Mouse (Mus musculus) CH12.LX (cell line): ENCODE measurements around the gene Ranbp9. TPM values are rescaled to one million over a fixed set of nuclear protein-coding genes. Genes with fewer than 3 reads are reported as not detected.

Experiments used
- DNase-seq: peaks from one replicate; pipeline ENCODE4 v3.0.0-alpha.2; 2013; ENCODE audit errors: extremely low read depth
- H3K27ac ChIP-seq: 2 replicates; pipeline ENCODE4 v1.5.1; 2012; ENCODE audit warnings: low read depth, mild to moderate bottlenecking, control low read depth, moderate library complexity; ENCODE audit not compliant: insufficient read depth
- H3K27me3 ChIP-seq: replicated peaks from 2 replicates; pipeline ENCODE3; 2012; ENCODE audit warnings: inconsistent platforms
- H3K36me3 ChIP-seq, 2 experiments: replicated peaks in 1 of 2; 2 replicates each; pipeline versions ENCODE3 to v1.6.1; 2012; ENCODE audit warnings: inconsistent platforms in 1 of 2, low read length in 1 of 2, mild to moderate bottlenecking in 1 of 2, mixed read lengths in 1 of 2, moderate library complexity in 1 of 2; ENCODE audit not compliant: control insufficient read depth in 1 of 2, insufficient read depth in 1 of 2
- H3K4me1 ChIP-seq, 2 experiments: 2 replicates each; pipeline ENCODE4 v1.6.1; 2012; ENCODE audit warnings: inconsistent platforms in 1 of 2, moderate library complexity in 1 of 2; ENCODE audit not compliant: insufficient read depth in 2 of 2, control insufficient read depth in 1 of 2
- H3K4me2 ChIP-seq: 2 replicates; pipeline ENCODE4 v1.6.1; 2012; ENCODE audit warnings: low read depth, mild to moderate bottlenecking, control low read depth; ENCODE audit not compliant: poor library complexity, insufficient read depth, severe bottlenecking
- H3K4me3 ChIP-seq, 3 experiments: fragments of 150-350 bp in 1 of 3; sonication (generic) in 1 of 3; replicated peaks in 1 of 3; 2 replicates each; pipeline versions ENCODE3 to v1.5.1; 2011 to 2012; ENCODE audit warnings: low read depth in 2 of 3, low read length in 2 of 3, mild to moderate bottlenecking in 2 of 3, moderate library complexity in 2 of 3, control low read depth in 1 of 3, improper control_type of control experiment in 1 of 3, inconsistent platforms in 1 of 3, mixed read lengths in 1 of 3; ENCODE audit not compliant: poor library complexity in 1 of 3
- H3K79me2 ChIP-seq: replicated peaks from 2 replicates; pipeline ENCODE4 v1.6.1; 2012; ENCODE audit warnings: mild to moderate bottlenecking, moderate library complexity; ENCODE audit not compliant: control insufficient read depth, poor library complexity, insufficient read depth, severe bottlenecking; ENCODE audit errors: extremely low read depth
- H3K9ac ChIP-seq: 2 replicates; pipeline ENCODE4 v1.6.1; 2012; ENCODE audit warnings: low read depth, mild to moderate bottlenecking, control low read depth, moderate library complexity; ENCODE audit not compliant: insufficient read depth
- H3K9me3 ChIP-seq: replicated peaks from 2 replicates; pipeline ENCODE3; 2012; ENCODE audit warnings: low read length, inconsistent platforms, mixed read lengths
- BHLHE40 ChIP-seq: IDR thresholded peaks from 2 replicates; pipeline ENCODE4 v1.6.1; 2011; ENCODE audit warnings: mild to moderate bottlenecking, low read depth, low read length, improper control_type of control experiment
- CHD1 ChIP-seq: IDR thresholded peaks from 2 replicates; pipeline ENCODE4 v1.6.1; 2012; ENCODE audit warnings: low read depth, low read length, improper control_type of control experiment, inconsistent platforms
- CHD2 ChIP-seq: IDR thresholded peaks from 2 replicates; pipeline ENCODE4 v1.6.1; 2011; ENCODE audit warnings: low read length, improper control_type of control experiment
- E2F4 ChIP-seq: IDR thresholded peaks from 2 replicates; pipeline ENCODE4 v1.6.1; 2011; ENCODE audit warnings: low read depth, low read length, improper control_type of control experiment; ENCODE audit not compliant: insufficient replicate concordance
- ETS1 ChIP-seq: conservative IDR thresholded peaks from 2 replicates; pipeline ENCODE4 v1.6.1; 2012; ENCODE audit warnings: low read depth, mild to moderate bottlenecking, inconsistent platforms, low read length, improper control_type of control experiment, moderate library complexity
- HCFC1 ChIP-seq: IDR thresholded peaks from 2 replicates; pipeline ENCODE4 v1.6.1; 2012; ENCODE audit warnings: low read depth, mild to moderate bottlenecking, inconsistent platforms, low read length, improper control_type of control experiment
- MAX ChIP-seq: IDR thresholded peaks from 2 replicates; pipeline ENCODE4 v1.6.1; 2011; ENCODE audit warnings: low read length, improper control_type of control experiment
- POLR2A ChIP-seq: IDR thresholded peaks from 2 replicates; pipeline ENCODE4 v1.6.1; 2011; ENCODE audit warnings: low read depth, mild to moderate bottlenecking, improper control_type of control experiment, low read length
- POLR2AphosphoS2 ChIP-seq: IDR thresholded peaks from 2 replicates; pipeline ENCODE4 v1.6.1; 2011; ENCODE audit warnings: low read depth, low read length, improper control_type of control experiment
- SMC3 ChIP-seq: IDR thresholded peaks from 2 replicates; pipeline ENCODE4 v1.6.1; 2011; ENCODE audit warnings: low read depth, low read length, improper control_type of control experiment
- TBP ChIP-seq: conservative IDR thresholded peaks from 2 replicates; pipeline ENCODE4 v1.6.1; 2011; ENCODE audit warnings: low read depth, low read length, improper control_type of control experiment
- UBTF ChIP-seq: IDR thresholded peaks from 2 replicates; pipeline ENCODE4 v1.6.1; 2012; ENCODE audit warnings: low read depth, mild to moderate bottlenecking, inconsistent platforms, low read length, improper control_type of control experiment, moderate library complexity
- ZKSCAN1 ChIP-seq: IDR thresholded peaks from 2 replicates; pipeline ENCODE4 v1.6.1; 2012; ENCODE audit warnings: low read depth, inconsistent platforms, low read length, improper control_type of control experiment, borderline replicate concordance
- ZNF384 ChIP-seq: IDR thresholded peaks from 2 replicates; pipeline ENCODE4 v1.6.1; 2012; ENCODE audit warnings: low read depth, low read length, improper control_type of control experiment, inconsistent platforms
- dilution Hi-C: fragments of 300-500 bp; cut with MboI; formaldehyde crosslinking; loops from 2 replicates; pipeline ENCODE4 v1.14.3; 2020; ENCODE audit warnings: low sequenced_read_pairs; ENCODE audit not compliant: extremely low pct_unique_long_range_greater_than_20kb, extremely low pct_ligation_motif_present
- in situ Hi-C: fragments of 300-500 bp; cut with MboI; formaldehyde crosslinking; loops from 3 replicates; pipeline ENCODE4 v1.14.3; 2019; ENCODE audit warnings: low sequenced_read_pairs, low pct_ligation_motif_present, low pct_unique_long_range_greater_than_20kb, mixed read lengths
- polyA plus RNA-seq: library from polyadenylated mRNA; unstranded; fragments of >175 nt; gene quantifications from 2 replicates; pipeline ENCODE4 v1.2.1, GENCODE M21; 2012; ENCODE audit warnings: low read depth; ENCODE audit not compliant: insufficient read length
- total RNA-seq, 2 experiments: library from RNA; depleted of rRNA; stranded (reverse); fragments of 300-350 nt in 1 of 2; fragments of >200 nt in 1 of 2; gene quantifications; 2 replicates each; pipeline ENCODE4 v1.2.3; 2012 to 2014

Gene Ranbp9
- total and polyA plus RNA-seq, 3 experiments = 22.0 to 37.6 (median 31.8) TPM

GRCm38 (mm10) chr13:43397700-43398296 lies 83.3 kb downstream of the Ranbp9 start:
- peaks cover 7 to 25% of the 10 kb centered on the region in 2 experiments; a peak in 3 of 4 replicates for H3K4me1 ChIP-seq
- no peaks in the 10 kb centered on the region for H3K27me3 ChIP-seq
- no peaks in the 10 kb centered on the region for H3K9me3 ChIP-seq
- DNase-seq = no peak
- H3K79me2 ChIP-seq = peaks cover 15% of the 10 kb centered on the region
- no peak overlapping the region for H3K9ac ChIP-seq
- no peak overlapping the region; the same call in 1 of the 2 replicates for H3K4me2 ChIP-seq
- dilution Hi-C loops = no loop called here
- H3K36me3 ChIP-seq = peaks cover 12 to 40% of the 10 kb centered on the region in 2 experiments
- TF ChIP-seq ZNF384 = peak; percentile 97
- TF ChIP-seq BHLHE40 = no peak
- TF ChIP-seq, all 38 proteins: peak for 1
- in situ Hi-C loops = no loop called here
- Histone ChIP-seq H3K4me3 (peak overlapping the region in 1 of 3 experiments; percentile 81), H3K27ac (no peak overlapping the region)

DNA sequence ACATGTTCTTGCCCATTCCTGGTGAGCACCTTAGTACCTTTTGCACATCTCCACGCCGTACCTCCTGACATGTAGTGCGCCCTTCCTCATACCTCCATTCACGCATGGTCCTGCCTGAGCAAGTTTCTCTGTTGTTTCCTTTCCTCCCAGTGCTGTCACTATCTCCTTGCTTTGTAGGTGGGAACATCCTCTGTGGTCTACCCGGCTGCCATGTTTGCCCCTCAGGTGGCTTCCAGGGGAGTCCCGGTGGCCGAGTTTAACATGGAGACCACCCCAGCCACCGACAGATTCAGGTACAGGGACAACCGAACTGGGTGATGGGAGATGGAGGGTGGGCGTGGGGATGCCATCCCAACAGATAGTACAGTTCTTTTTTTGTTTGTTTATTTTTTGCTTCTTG lies 95.8 kb downstream of the Ranbp9 start:
- no peaks in the 10 kb centered on the region for H3K4me1 ChIP-seq
- in situ Hi-C loops (no loop called here), dilution Hi-C loops (no loop called here)
- no peaks in the 10 kb centered on the region for H3K79me2 ChIP-seq
- no peak for TF ChIP-seq CHD1
- no peak for TF ChIP-seq ZKSCAN1
- TF ChIP-seq UBTF = no peak
- TF ChIP-seq MAX = no peak
- no peak for TF ChIP-seq POLR2AphosphoS2
- no peak for TF ChIP-seq E2F4
- TF ChIP-seq POLR2A = no peak
- TF ChIP-seq BHLHE40 = no peak
- TF ChIP-seq HCFC1 = no peak
- TF ChIP-seq CHD2 = no peak
- TF ChIP-seq ETS1 = no peak
- TF ChIP-seq TBP = no peak
- peaks cover 0 to 30% of the 10 kb centered on the region in 2 experiments for H3K36me3 ChIP-seq
- no peak for DNase-seq
- H3K4me2 ChIP-seq = no peak overlapping the region
- H3K27me3 ChIP-seq = no peaks in the 10 kb centered on the region
- no peak overlapping the region for H3K27ac ChIP-seq
- no peak overlapping the region for H3K9ac ChIP-seq
- no peaks in the 10 kb centered on the region for H3K9me3 ChIP-seq
- no peak overlapping the region for H3K4me3 ChIP-seq

- dilution Hi-C loops = no loop called here
- H3K4me1 ChIP-seq = no peaks in the 10 kb centered on the region
- no peaks in the 10 kb centered on the region for H3K27me3 ChIP-seq
- H3K9me3 ChIP-seq = no peaks in the 10 kb centered on the region
- H3K36me3 ChIP-seq = peaks cover 5 to 46% of the 10 kb centered on the region in 2 experiments
- H3K4me2 ChIP-seq = no peak overlapping the region
- H3K79me2 ChIP-seq = no peaks in the 10 kb centered on the region
- in situ Hi-C loops = no loop called here
- TF ChIP-seq HCFC1 (no peak), CHD2 (no peak), POLR2AphosphoS2 (no peak), SMC3 (no peak)
- no peak for DNase-seq
- H3K27ac ChIP-seq = no peak overlapping the region
- H3K9ac ChIP-seq = no peak overlapping the region
- no peak overlapping the region for H3K4me3 ChIP-seq
Observed at GRCm38 (mm10) chr13:43379989-43380388, 101.1 kb downstream of the Ranbp9 start.
